Mouse (Mus musculus): ENCODE results near the gene Ugt3a2.

DNA sequence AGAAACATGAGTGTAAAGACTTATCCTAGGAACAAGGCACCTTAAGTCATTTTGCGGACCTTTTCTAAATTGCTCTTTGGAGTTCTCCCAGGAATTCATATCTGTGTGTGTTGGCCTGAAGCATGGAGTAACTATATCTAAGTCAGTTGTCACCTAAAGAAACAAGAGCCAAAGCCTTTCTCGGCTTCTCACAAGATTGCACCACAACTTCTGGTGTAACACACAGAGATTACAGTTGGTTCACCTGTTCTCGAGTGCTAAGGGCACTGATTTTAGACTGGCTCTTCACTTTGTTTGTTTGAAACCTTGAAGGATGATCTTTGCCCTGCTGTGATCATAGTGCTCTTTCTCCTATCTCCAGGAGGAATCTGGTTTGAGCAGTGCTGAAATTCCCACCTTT lies 74.1 kb downstream of the Ugt3a2 start:
- no peak for TF ChIP-seq ZC3H11A (IDR thresholded peaks at IDR 0.05; ENCODE audit: borderline replicate concordance, low read depth, low read length)
- TF ChIP-seq CHD2 (IDR thresholded peaks at IDR 0.05; ENCODE audit: low read depth, low read length) = no peak
- no peak for TF ChIP-seq MAFK (IDR thresholded peaks at IDR 0.05; ENCODE audit: insufficient read depth, low read depth, low read length)
